Mouse (Mus musculus) activated CD4-positive, CD25-positive, alpha-beta regulatory T cell, adult 4 months (primary cell): ENCODE measurements around the gene Sh3pxd2a. TPM values are rescaled to one million over a fixed set of nuclear protein-coding genes. Genes with fewer than 3 reads are reported as not detected.

Experiments
- ATAC-seq: one replicate; pipeline ENCODE4 v1.8.0; 2017
- polyA plus RNA-seq, 2 experiments: library from polyadenylated mRNA; unstranded; fragments of 100-300 nt; shearing (Covaris generic); gene quantifications; one replicate each; pipeline ENCODE4 v1.2.1; 2017

Sh3pxd2a gene
- polyA plus RNA-seq, 2 experiments from 2014 or later: 0.60 to 0.79 TPM

GRCm38 (mm10) chr19:47455001-47455755 lies 9.0 kb downstream of the Sh3pxd2a start:
- ATAC-seq: no peak

GRCm38 (mm10) chr19:47454167-47455000 lies 9.8 kb downstream of the Sh3pxd2a start:
- no peak for ATAC-seq

GRCm38 (mm10) chr19:47453352-47453751 lies 10.8 kb downstream of the Sh3pxd2a start:
- ATAC-seq: no peak

- no peak for ATAC-seq
Observed at GRCm38 (mm10) chr19:47452682-47453081, 11.5 kb downstream of the Sh3pxd2a start.

GRCm38 (mm10) chr19:47452211-47452610 lies 12.0 kb downstream of the Sh3pxd2a start:
- ATAC-seq: no peak

- peak; percentile 34 for ATAC-seq
Observed at GRCm38 (mm10) chr19:47451476-47452113, 12.6 kb downstream of the Sh3pxd2a start.

- ATAC-seq: no peak
Observed at GRCm38 (mm10) chr19:47450261-47451137, 13.7 kb downstream of the Sh3pxd2a start.

- ATAC-seq: no peak
Observed at GRCm38 (mm10) chr19:47449513-47450227, 14.5 kb downstream of the Sh3pxd2a start.

GRCm38 (mm10) chr19:47448618-47449151 lies 15.5 kb downstream of the Sh3pxd2a start:
- peak; percentile 70 for ATAC-seq

GRCm38 (mm10) chr19:47446841-47447365 lies 17.3 kb downstream of the Sh3pxd2a start:
- peak; percentile 41 for ATAC-seq

GRCm38 (mm10) chr19:47446130-47446529 lies 18.1 kb downstream of the Sh3pxd2a start:
- no peak for ATAC-seq

- no peak for ATAC-seq
Observed at GRCm38 (mm10) chr19:47445726-47446125, 18.5 kb downstream of the Sh3pxd2a start.

- no peak for ATAC-seq
Observed at GRCm38 (mm10) chr19:47444488-47444887, 19.7 kb downstream of the Sh3pxd2a start.

- ATAC-seq: no peak
Observed at GRCm38 (mm10) chr19:47442294-47442627, 21.9 kb downstream of the Sh3pxd2a start.

- peak; percentile 97 for ATAC-seq
Observed at GRCm38 (mm10) chr19:47441541-47442293, 22.5 kb downstream of the Sh3pxd2a start.

GRCm38 (mm10) chr19:47440967-47441366 lies 23.2 kb downstream of the Sh3pxd2a start:
- no peak for ATAC-seq

GRCm38 (mm10) chr19:47440435-47440803 lies 23.8 kb downstream of the Sh3pxd2a start:
- ATAC-seq: no peak

GRCm38 (mm10) chr19:47439726-47440434 lies 24.3 kb downstream of the Sh3pxd2a start:
- ATAC-seq: no peak

- ATAC-seq: no peak
Observed at GRCm38 (mm10) chr19:47438445-47438844, 25.8 kb downstream of the Sh3pxd2a start.

GRCm38 (mm10) chr19:47437040-47437439 lies 27.2 kb downstream of the Sh3pxd2a start:
- ATAC-seq: no peak
